In the genomic region with DNA sequence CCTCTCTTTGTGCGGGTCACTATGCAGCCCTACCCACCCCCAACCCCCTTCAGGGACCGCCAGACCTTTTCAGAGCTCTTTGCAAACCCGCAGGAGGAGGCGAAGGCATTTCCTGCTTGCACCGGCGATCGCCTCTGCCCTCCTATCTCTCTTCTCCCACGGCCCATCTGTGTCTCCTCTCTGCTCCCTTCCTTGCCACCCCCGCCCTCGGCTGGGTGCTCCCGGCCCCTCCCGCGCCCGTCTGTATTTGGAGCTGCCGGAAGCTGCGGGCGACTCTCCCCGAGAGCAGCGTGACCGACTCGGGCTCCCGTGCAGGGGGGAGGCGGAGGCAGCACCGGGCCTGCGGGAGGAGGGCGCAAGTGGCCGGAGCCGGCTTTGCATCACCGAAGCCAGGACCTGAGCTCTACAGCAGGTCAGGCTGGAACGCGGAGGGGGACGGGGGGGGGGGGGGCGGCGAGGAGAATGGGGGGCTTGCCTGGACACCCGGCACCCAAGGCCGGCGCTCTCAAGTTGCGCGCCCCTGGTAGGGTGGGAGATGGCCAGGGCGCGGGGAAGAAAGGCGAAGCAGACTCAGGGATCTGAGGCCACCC, we compare ENCODE assay signal across 8 mouse cellular contexts. TPM values are rescaled to one million over a fixed set of nuclear protein-coding genes. Genes with fewer than 3 reads are reported as not detected.
DNase-seq lines count a peak whose midpoint lies in the region; ATAC-seq and TF ChIP-seq lines count a peak whose summit lies in the region.

A gene (plus strand): TSS at position 49 of the 590 bp plus-strand sequence.

- no peaks in the 10 kb centered on the region for H3K27me3 ChIP-seq in hindbrain, postnatal 0 days (ENCODE audit: insufficient read depth, low read length)
- peaks cover 10% of the 10 kb centered on the region for H3K27me3 ChIP-seq in megakaryocyte, embryonic 14.5 days (replicated peaks)

- H3K27ac ChIP-seq in hindbrain, postnatal 0 days = no peak within 1 kb of the TSS

- intact Hi-C loops in gastrocnemius, postnatal 14 days (cut with DNase I; ENCODE audit: low total_unique reads) = no loop called here
- intact Hi-C loops in left cerebral cortex, postnatal 10 days (cut with DNase I) = loop anchor here (5.0 to 10.0 kb wide), 2 partner anchors 80 to 163 kb away; a partner anchor contains a TSS

- no peaks in the 10 kb centered on the region for H3K36me3 ChIP-seq in hindbrain, postnatal 0 days (ENCODE audit: insufficient read depth, low read length)
- no peaks in the 10 kb centered on the region for H3K36me3 ChIP-seq in megakaryocyte, embryonic 14.5 days (replicated peaks; ENCODE audit: low read length)

- H3K9ac ChIP-seq in hindbrain, postnatal 0 days (replicated peaks; ENCODE audit: low read length) = peak within 1 kb of the TSS; percentile 51

- peak; percentile 60 to 82 for DNase-seq in adrenal gland, adult (ENCODE audit: inconsistent age in 2 of 2, low spot score in 1 of 2)
- DNase-seq in gastrocnemius, postnatal 14 days = peak; percentile 86
- DNase-seq in hindbrain, postnatal 0 days (ENCODE audit: low spot score) = peak; percentile 65
- peak; percentile 61 to 87 for DNase-seq in left cerebral cortex, postnatal 10 days (ENCODE audit: extremely low spot score in 1 of 2, low spot score in 2 of 2)
- peak; percentile 84 to 87 for DNase-seq in right cerebral cortex, postnatal 10 days (ENCODE audit: low spot score in 2 of 2)
- DNase-seq in urinary bladder, adult 2 months (ENCODE audit: low spot score) = peak; percentile 47

- ATAC-seq in common myeloid progenitor, adult 5-6 weeks (replicated peaks; ENCODE audit: low read depth, poor library complexity, severe bottlenecking) = peak; percentile 96
- ATAC-seq in hindbrain, postnatal 0 days = peak; percentile 88

- H3K4me3 ChIP-seq in hindbrain, postnatal 0 days (ENCODE audit: low read length) = peak within 1 kb of the TSS; percentile 57
- peak within 1 kb of the TSS; percentile 90 for H3K4me3 ChIP-seq in megakaryocyte, embryonic 14.5 days (replicated peaks)

- peak; percentile 11; the same call in 1 of the 2 replicates for TF ChIP-seq CTCF in hindbrain, postnatal 0 days (IDR thresholded peaks at IDR 0.05; ENCODE audit: low read depth)

- no peaks in the 10 kb centered on the region for H3K9me3 ChIP-seq in hindbrain, postnatal 0 days (ENCODE audit: low read length)
- 0 out of 2 replicates have a peak, but pooled peaks cover 5% of the 10 kb centered on the region for H3K9me3 ChIP-seq in megakaryocyte, embryonic 14.5 days

- H3K4me2 ChIP-seq in hindbrain, postnatal 0 days (ENCODE audit: low read depth, low read length) = peak within 1 kb of the TSS; percentile 92

- H3K4me1 ChIP-seq in hindbrain, postnatal 0 days (ENCODE audit: insufficient read depth, low read length) = no peaks in the 10 kb centered on the region
- peaks cover 15% of the 10 kb centered on the region for H3K4me1 ChIP-seq in megakaryocyte, embryonic 14.5 days

- WGBS in hindbrain, postnatal 0 days = under 1% methylated on average over 30 of the region's 42 CpGs

RNA-seq across cellular contexts. Expression of the gene that starts here (rescaled TPM):
- 0.15 and 1.0 TPM in 2 replicates for total RNA-seq in common myeloid progenitor, adult 5-6 weeks (2017)
- total RNA-seq in gastrocnemius, postnatal 14 days (2021) = 100 to 1,000 TPM; 241 to 245 TPM
- total RNA-seq in hindbrain, postnatal 0 days (2014; rRNA removed) = 16.6 and 19.9 TPM in 2 replicates
- 9.3 and 9.4 TPM in 2 replicates for polyA plus RNA-seq in hindbrain, postnatal 0 days (2015; fragmentation: Nextera tagmentation; extraction: Ambion mirVana)
- 10 to 100 TPM; 86.0 to 95.9 TPM for total RNA-seq in left cerebral cortex, postnatal 10 days (2021)
- polyA plus RNA-seq in megakaryocyte, embryonic 14.5 days (2012; ENCODE audit: insufficient read depth, low replicate concordance) = 1.5 TPM in 1 of 2 replicates, not detected in the other
- 101 and 119 TPM in 2 replicates for polyA plus RNA-seq in urinary bladder, adult 2 months (2012; rRNA removed)
